Mouse (Mus musculus): ENCODE measurements around the gene Ppm1k. TPM values are rescaled to one million over a fixed set of nuclear protein-coding genes. Genes with fewer than 3 reads are reported as not detected.

The Ppm1k gene
- polyA plus RNA-seq, 1 experiment from 2014 or later: 6.8 TPM

DNA sequence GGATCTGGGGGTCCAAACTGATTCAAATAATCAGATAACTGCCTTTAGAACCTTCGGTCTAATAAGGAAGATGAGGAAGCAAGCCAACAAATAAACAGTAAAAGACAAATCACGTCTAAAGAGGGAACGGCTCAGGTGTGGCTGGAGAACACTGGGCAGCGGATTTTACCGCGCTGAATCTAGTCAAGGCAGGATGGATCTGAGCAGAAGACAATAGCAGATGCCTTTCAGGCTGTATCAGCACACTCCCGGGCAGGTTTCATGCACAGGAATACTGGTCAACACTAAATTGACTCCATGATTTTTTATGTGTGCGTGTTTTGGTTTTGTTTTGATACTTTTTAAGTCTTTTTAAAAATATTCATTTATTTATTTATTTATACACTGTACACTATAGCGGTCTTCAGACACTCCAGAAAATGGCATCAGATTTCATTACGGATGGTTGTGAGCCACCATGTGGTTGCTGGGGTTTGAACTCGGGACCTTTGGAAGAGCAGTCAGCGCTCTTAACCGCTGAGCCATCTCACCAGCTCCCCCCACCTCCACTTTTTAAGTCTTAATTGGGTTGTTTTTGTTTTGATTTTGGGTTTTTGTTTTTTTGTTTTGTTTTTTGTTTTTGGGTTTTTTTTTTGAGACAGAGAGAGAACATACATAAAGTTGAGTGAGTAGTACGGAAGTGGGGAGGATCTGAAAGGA lies 852 bp upstream of the Ppm1k start:
- Histone ChIP-seq H3K4me1 (ENCODE audit: control insufficient read depth, insufficient read depth, low read length) (peaks cover 11% of the 10 kb centered on the region), H3K36me3 (ENCODE audit: control insufficient read depth, insufficient read depth, low read length) (no peaks in the 10 kb centered on the region), H3K9ac (replicated peaks; ENCODE audit: low read length) (peak overlapping the region; percentile 40), H3K4me2 (ENCODE audit: low read length) (peak overlapping the region; percentile 87), H3K4me3 (replicated peaks; ENCODE audit: low read depth, low read length) (peak overlapping the region; percentile 81), H3K27me3 (ENCODE audit: control insufficient read depth, insufficient read depth, low read length) (no peaks in the 10 kb centered on the region), H3K27ac (replicated peaks; ENCODE audit: low read depth, low read length) (peak overlapping the region; percentile 41), H3K9me3 (ENCODE audit: control insufficient read depth, low read length) (no peaks in the 10 kb centered on the region)
- WGBS: 22% methylated on average over 14 of the region's 14 CpGs
- DNase-seq (no peak), ATAC-seq (ENCODE audit: low FRiP score, low TSS enrichment) (peak; percentile 29; the same call in 1 of the 2 replicates)

DNA sequence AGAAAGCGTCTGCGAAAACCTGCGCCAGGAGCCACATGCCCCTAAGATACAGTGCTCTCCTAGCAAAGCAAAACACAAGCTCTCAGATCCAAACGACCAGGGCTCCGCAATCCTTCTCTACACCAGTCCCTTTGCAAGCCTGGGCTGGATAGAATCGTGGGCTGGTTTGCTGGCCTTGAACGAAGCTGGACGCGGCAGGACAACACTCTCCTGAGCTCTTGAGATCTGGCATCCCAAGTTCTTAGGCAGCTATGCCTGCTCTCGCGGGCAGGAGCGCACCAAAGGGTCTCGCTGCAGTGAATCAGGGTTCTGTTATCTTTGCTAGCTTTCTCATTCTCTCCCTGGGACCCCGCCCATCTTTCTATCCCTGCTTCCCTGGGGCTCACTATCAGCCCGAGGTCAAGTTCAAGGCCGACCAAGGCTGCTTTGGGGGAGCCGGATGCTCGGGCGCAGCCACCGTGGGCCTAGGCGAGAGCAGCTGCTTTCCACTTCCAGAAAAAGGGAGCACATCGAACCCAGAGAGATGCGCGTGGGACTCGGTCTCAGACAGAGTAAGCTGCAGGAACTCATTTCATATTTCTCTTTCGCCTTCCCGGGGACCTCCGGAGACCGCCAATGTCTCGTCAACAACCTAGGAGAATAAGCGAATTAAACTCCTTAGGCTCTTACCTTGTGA lies 519 bp downstream of the Ppm1k start:
- H3K9me3 ChIP-seq (ENCODE audit: control insufficient read depth, low read length): no peaks in the 10 kb centered on the region
- peak overlapping the region; percentile 81 for H3K4me3 ChIP-seq (replicated peaks; ENCODE audit: low read depth, low read length)
- peaks cover 11% of the 10 kb centered on the region for H3K4me1 ChIP-seq (ENCODE audit: control insufficient read depth, insufficient read depth, low read length)
- H3K27ac ChIP-seq (replicated peaks; ENCODE audit: low read depth, low read length): peak overlapping the region; percentile 71
- ATAC-seq (ENCODE audit: low FRiP score, low TSS enrichment): peak; percentile 51
- H3K9ac ChIP-seq (replicated peaks; ENCODE audit: low read length): peak overlapping the region; percentile 72
- H3K27me3 ChIP-seq (ENCODE audit: control insufficient read depth, insufficient read depth, low read length): no peaks in the 10 kb centered on the region
- peak overlapping the region; percentile 87 for H3K4me2 ChIP-seq (ENCODE audit: low read length)
- H3K36me3 ChIP-seq (ENCODE audit: control insufficient read depth, insufficient read depth, low read length): no peaks in the 10 kb centered on the region
- WGBS: under 1% methylated on average over 31 of the region's 31 CpGs
- peak; percentile 69 for DNase-seq

DNA sequence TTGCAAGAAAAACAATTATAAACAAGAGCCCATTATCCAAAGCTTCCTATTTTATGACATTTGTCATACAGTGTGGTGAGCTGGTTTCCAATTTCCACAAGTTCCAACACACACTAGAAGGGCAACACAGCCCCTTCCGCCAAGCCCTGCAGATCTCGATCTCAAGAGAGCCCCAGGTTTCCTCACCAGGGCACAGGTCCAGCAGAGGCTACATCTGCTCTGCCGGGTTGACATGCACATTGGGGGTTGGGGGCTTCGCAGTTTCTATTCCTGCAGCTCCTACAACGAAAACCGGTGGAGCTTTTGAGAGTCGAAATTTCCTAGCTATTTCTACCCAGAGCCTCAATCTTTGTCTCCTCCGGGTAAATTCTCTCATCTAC lies 1.0 kb downstream of the Ppm1k start:
- H3K36me3 ChIP-seq (ENCODE audit: control insufficient read depth, insufficient read depth, low read length): no peaks in the 10 kb centered on the region
- H3K4me3 ChIP-seq (replicated peaks; ENCODE audit: low read depth, low read length): peak overlapping the region; percentile 81
- H3K27me3 ChIP-seq (ENCODE audit: control insufficient read depth, insufficient read depth, low read length): no peaks in the 10 kb centered on the region
- H3K4me2 ChIP-seq (ENCODE audit: low read length): peak overlapping the region; percentile 87
- WGBS: 6% methylated on average over 8 of the region's 8 CpGs
- H3K4me1 ChIP-seq (ENCODE audit: control insufficient read depth, insufficient read depth, low read length): peaks cover 11% of the 10 kb centered on the region
- peak overlapping the region; percentile 72 for H3K9ac ChIP-seq (replicated peaks; ENCODE audit: low read length)
- H3K27ac ChIP-seq (replicated peaks; ENCODE audit: low read depth, low read length): peak overlapping the region; percentile 71
- DNase-seq: no peak
- no peak for ATAC-seq (ENCODE audit: low FRiP score, low TSS enrichment)
- no peaks in the 10 kb centered on the region for H3K9me3 ChIP-seq (ENCODE audit: control insufficient read depth, low read length)

DNA sequence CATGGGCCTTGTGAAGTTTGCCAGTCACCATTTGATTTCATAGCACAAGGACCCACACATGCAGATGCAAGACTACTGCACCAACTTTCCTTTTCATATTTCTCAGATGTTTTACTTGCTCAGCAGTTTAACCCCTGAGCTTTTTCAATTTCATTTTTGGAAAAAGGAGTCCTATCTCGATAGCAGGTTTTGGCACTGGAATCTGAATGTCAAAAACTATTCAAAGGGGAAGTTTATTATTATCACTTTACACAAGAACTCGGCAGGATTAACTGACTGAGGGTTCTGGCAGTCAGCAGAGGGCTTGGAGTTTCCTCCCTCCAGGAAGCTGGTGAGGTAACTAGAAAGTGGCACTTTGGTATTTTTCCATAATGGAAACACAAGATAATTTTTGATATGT lies 1.9 kb downstream of the Ppm1k start:
- WGBS: 66% methylated on average over 2 of the region's 2 CpGs
- Histone ChIP-seq H3K4me1 (ENCODE audit: control insufficient read depth, insufficient read depth, low read length) (peaks cover 11% of the 10 kb centered on the region), H3K27me3 (ENCODE audit: control insufficient read depth, insufficient read depth, low read length) (no peaks in the 10 kb centered on the region), H3K4me2 (ENCODE audit: low read length) (peak overlapping the region; percentile 87), H3K9me3 (ENCODE audit: control insufficient read depth, low read length) (no peaks in the 10 kb centered on the region), H3K27ac (replicated peaks; ENCODE audit: low read depth, low read length) (no peak overlapping the region), H3K4me3 (replicated peaks; ENCODE audit: low read depth, low read length) (peak overlapping the region; percentile 81), H3K9ac (replicated peaks; ENCODE audit: low read length) (0 out of 2 replicates have a peak overlapping the region, but pooled peaks have one; percentile 72), H3K36me3 (ENCODE audit: control insufficient read depth, insufficient read depth, low read length) (no peaks in the 10 kb centered on the region)
- ATAC-seq (ENCODE audit: low FRiP score, low TSS enrichment): no peak
- no peak for DNase-seq

DNA sequence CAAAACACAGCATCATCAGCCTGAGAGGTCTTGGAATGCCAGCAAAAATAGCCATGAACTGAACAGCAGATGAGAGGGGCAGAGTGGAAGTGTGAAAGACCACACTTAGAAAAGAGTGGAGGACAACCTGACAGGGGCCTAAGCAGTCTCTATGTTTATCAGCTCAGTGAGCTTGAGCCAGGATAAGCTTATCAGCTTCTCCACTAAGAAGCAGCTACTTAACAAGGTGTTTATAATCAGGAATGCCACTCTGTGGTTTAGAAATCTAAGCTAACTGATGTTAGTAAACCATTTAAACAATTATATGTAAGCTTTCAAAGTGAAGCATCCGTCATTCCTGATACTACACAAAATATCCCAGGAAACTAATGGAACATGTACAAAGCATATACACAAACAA lies 3.2 kb downstream of the Ppm1k start:
- no peak overlapping the region for H3K9ac ChIP-seq (replicated peaks; ENCODE audit: low read length)

DNA sequence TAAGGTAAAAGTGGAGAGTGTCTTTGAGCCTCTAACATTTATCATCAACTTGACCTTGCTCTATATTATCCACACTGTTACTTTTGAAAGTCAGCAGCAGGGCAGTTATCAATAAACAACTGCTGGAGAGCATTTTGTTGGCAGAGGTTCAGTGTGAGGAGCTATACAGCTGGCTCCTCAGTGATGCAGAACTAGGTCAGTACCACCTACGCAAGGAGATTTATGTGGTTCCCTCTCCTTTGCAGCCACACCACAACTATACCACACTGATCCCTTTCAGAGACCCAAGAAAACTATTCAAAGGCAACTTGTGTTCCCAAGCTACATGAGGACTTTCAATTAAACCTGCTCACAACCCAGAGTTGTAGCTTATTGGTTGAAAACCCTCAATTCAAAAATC lies 3.8 kb downstream of the Ppm1k start:
- H3K27ac ChIP-seq (replicated peaks; ENCODE audit: low read depth, low read length): no peak overlapping the region
- no peak overlapping the region for H3K9ac ChIP-seq (replicated peaks; ENCODE audit: low read length)
- H3K27me3 ChIP-seq (ENCODE audit: control insufficient read depth, insufficient read depth, low read length): no peaks in the 10 kb centered on the region
- H3K9me3 ChIP-seq (ENCODE audit: control insufficient read depth, low read length): no peaks in the 10 kb centered on the region
- H3K4me3 ChIP-seq (replicated peaks; ENCODE audit: low read depth, low read length): no peak overlapping the region
- WGBS: 89% methylated on average over 1 of the region's 1 CpGs
- peaks cover 11% of the 10 kb centered on the region for H3K4me1 ChIP-seq (ENCODE audit: control insufficient read depth, insufficient read depth, low read length)
- H3K4me2 ChIP-seq (ENCODE audit: low read length): no peak overlapping the region
- H3K36me3 ChIP-seq (ENCODE audit: control insufficient read depth, insufficient read depth, low read length): no peaks in the 10 kb centered on the region
- DNase-seq (no peak), ATAC-seq (ENCODE audit: low FRiP score, low TSS enrichment) (no peak)

More for the DNA sequence above, 3.2 kb downstream of the Ppm1k start:
- H3K27me3 ChIP-seq (ENCODE audit: control insufficient read depth, insufficient read depth, low read length): no peaks in the 10 kb centered on the region
- no peak overlapping the region for H3K27ac ChIP-seq (replicated peaks; ENCODE audit: low read depth, low read length)
- ATAC-seq (ENCODE audit: low FRiP score, low TSS enrichment) (no peak), DNase-seq (no peak)
- no peak overlapping the region for H3K4me3 ChIP-seq (replicated peaks; ENCODE audit: low read depth, low read length)
- no peaks in the 10 kb centered on the region for H3K36me3 ChIP-seq (ENCODE audit: control insufficient read depth, insufficient read depth, low read length)
- H3K9me3 ChIP-seq (ENCODE audit: control insufficient read depth, low read length): no peaks in the 10 kb centered on the region
- H3K4me1 ChIP-seq (ENCODE audit: control insufficient read depth, insufficient read depth, low read length): peaks cover 11% of the 10 kb centered on the region
- H3K4me2 ChIP-seq (ENCODE audit: low read length): no peak overlapping the region
- WGBS: 84% methylated on average over 1 of the region's 1 CpGs

DNA sequence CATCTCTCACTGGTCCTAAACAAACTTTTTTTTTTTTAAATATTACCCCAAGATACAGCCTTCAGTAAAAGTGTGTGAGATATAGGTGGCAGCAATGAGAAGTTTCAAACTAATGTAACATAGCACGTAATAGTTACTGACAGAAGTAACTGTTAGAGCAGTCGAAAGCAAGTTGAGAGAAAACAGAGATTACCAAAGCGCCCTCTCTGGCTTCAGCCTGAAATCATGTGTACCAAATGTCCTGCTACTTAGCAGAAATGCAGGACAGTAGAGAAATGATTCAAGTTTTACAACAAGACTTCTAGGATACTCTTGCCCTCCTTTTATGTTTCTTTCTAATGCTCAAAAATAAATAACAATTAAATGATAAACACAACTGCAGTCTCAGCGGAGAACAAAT lies 4.3 kb downstream of the Ppm1k start:
- no peaks in the 10 kb centered on the region for H3K9me3 ChIP-seq (ENCODE audit: control insufficient read depth, low read length)
- H3K4me1 ChIP-seq (ENCODE audit: control insufficient read depth, insufficient read depth, low read length): peaks cover 11% of the 10 kb centered on the region

DNA sequence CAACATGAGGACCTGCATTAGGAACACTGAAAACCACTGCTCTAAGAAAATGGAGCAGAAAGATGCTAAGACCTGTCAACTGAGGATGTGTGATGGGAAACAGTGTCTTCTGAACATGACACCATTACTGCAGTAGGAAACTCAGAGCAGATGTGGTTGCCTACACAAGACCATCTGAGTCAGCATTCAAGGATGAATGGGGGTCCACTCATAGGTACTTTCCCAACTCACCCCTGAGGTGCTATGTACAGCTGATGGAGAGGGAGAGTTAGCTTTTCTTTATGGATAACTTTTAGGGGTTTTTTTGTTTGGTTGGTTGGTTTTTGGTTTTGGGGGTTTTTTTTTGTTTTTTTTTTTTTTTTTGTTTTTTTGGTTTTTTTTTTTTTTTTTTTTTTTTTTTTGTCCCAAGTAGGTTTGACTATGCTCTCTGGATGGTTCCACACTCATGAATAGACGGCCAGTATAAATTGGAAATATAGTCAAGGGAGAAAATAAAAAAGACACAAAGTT lies 5.9 kb downstream of the Ppm1k start:
- DNase-seq (no peak), ATAC-seq (ENCODE audit: low FRiP score, low TSS enrichment) (no peak)
- WGBS: 88% methylated on average over 1 of the region's 1 CpGs
- H3K4me2 ChIP-seq (ENCODE audit: low read length): no peak overlapping the region
- no peak overlapping the region for H3K4me3 ChIP-seq (replicated peaks; ENCODE audit: low read depth, low read length)
- H3K27me3 ChIP-seq (ENCODE audit: control insufficient read depth, insufficient read depth, low read length): no peaks in the 10 kb centered on the region
- H3K9me3 ChIP-seq (ENCODE audit: control insufficient read depth, low read length): no peaks in the 10 kb centered on the region
- H3K27ac ChIP-seq (replicated peaks; ENCODE audit: low read depth, low read length): no peak overlapping the region
- no peaks in the 10 kb centered on the region for H3K36me3 ChIP-seq (ENCODE audit: control insufficient read depth, insufficient read depth, low read length)
- no peak overlapping the region for H3K9ac ChIP-seq (replicated peaks; ENCODE audit: low read length)
- H3K4me1 ChIP-seq (ENCODE audit: control insufficient read depth, insufficient read depth, low read length): peaks cover 11% of the 10 kb centered on the region

More for the DNA sequence above, 4.3 kb downstream of the Ppm1k start:
- no peak overlapping the region for H3K4me3 ChIP-seq (replicated peaks; ENCODE audit: low read depth, low read length)
- ATAC-seq (ENCODE audit: low FRiP score, low TSS enrichment): no peak
- peak; percentile 3 for DNase-seq
- WGBS: 79% methylated on average over 4 of the region's 4 CpGs
- no peaks in the 10 kb centered on the region for H3K36me3 ChIP-seq (ENCODE audit: control insufficient read depth, insufficient read depth, low read length)
- no peak overlapping the region for H3K9ac ChIP-seq (replicated peaks; ENCODE audit: low read length)
- H3K27ac ChIP-seq (replicated peaks; ENCODE audit: low read depth, low read length): no peak overlapping the region
- no peak overlapping the region for H3K4me2 ChIP-seq (ENCODE audit: low read length)
- no peaks in the 10 kb centered on the region for H3K27me3 ChIP-seq (ENCODE audit: control insufficient read depth, insufficient read depth, low read length)
